Mouse (Mus musculus): ENCODE results near the gene Nrg4.

Nrg4 gene

DNA sequence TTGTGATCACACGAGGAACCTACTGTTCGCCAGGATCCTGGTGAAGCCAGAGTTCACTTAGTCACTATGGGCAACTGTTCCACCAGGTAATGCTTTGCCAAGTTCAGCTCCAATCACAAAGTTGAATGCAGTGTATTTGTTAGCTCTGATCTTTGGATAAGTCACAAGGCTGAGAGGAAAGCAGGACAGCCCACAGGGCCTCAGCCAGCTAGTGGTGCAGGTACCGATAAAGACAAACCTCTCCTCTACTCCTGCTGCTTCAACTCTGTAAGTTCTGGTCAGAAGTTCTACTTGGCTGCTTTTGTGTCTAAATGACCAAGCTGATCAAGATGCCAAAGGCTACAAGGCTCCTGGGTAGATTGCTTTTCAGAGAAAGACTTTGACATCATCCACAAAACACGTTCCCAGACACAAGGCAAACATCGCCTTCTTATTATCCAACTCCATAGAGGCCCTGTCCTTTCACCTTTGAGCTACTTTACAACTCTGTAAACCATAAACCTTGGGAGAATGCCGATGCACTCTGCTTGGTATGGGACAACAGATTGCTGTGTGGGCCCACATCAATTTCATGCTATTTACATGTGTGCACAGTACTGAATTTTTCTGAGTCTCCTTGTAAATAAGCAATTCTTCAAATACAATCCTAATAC is 75.9 kb downstream of the Nrg4 start:
- WGBS, result 85% methylated on average over 6 of the region's 6 CpGs

DNA sequence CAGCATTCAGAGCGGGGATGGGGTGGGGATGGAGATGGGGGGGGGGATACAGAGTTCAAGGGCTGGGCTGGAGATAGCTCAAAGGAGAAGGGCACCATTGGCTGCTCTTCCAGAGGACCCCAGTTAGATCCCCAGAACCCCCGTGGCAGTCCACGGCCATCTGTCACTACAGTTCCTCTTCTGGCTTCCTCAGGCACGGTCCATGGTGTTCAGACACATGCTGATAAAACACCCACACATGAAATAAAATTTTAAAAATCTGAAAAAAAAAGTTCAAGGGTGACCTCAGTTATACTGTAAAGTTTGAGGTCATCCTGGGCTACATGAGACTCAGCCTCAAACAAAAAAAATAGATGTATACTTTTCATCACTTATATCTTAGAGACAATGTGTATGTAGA is 78.2 kb downstream of the Nrg4 start:
- 85% methylated on average over 4 of the region's 4 CpGs for WGBS

DNA sequence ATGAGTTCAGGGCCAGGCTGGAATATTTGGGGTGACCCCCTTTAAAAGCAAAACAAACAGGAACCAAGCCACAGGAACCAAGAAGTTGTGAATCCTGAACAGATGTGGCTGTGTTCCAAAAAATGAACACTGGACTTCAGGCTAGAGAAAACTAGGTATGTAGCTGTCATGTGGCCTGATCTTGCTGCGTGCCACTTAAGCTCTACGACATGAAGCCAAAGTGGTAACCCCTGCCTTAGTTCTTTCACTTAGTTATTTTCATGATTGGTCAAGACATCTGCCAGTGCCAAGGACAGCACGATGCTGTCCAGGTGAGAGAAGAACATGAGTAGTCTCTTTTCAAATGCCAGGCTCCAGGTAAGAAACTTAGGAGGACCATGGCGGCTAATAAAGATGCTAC is 79.7 kb downstream of the Nrg4 start:
- WGBS, result 99% methylated on average over 4 of the region's 4 CpGs

DNA sequence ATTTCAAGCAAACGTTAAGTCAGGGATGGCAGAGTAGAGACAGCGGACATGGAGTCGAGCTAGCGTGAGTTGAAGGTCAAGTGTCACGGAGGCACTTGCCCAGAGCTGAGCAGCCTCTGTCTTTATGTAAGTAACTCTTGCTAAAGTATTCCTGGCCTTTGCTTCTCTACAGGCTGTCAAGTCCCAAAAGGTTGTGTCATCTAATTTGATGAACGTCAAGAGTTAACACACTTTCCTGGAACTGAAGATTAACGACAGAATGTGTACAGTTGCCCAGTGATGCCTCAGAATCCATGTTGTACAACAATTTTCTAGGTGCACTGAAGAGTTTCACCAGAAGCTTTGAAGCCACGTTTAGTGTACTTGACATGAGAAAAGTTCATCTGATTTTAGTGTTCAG is 80.2 kb downstream of the Nrg4 start:
- 89% methylated on average over 8 of the region's 8 CpGs for WGBS

DNA sequence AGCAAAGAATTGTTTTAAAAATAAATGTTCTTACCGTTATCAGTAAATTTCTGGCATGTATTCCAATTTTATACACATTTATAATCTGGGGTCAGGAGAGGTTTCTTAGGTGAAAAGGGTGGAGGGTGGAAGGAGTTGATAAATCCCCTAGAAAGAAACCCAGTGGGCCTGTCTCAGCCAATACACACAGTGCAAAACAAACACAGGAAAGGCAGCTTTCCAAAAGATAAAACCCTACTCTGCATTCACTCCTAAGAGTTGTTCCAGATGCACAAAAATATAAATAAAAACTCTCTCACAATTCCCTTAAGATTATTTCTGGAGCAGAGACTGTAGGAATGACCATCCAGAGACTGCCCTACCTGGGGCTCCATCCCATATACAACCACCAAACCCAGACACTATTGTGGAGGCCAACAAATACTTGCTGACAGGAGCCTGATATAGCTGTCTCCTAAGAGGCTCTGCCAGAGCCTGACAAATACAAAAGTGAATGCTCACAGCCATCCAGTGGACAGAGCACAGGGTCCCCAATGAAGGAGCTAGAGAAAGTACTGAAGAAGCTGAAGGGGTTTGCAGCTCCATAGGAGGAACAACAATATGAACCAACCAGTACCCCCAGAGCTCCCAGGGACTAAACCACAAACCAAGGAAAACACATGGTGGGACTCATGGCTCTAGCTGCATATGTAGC is 81.4 kb downstream of the Nrg4 start:
- 86% methylated on average over 1 of the region's 1 CpGs for WGBS

DNA sequence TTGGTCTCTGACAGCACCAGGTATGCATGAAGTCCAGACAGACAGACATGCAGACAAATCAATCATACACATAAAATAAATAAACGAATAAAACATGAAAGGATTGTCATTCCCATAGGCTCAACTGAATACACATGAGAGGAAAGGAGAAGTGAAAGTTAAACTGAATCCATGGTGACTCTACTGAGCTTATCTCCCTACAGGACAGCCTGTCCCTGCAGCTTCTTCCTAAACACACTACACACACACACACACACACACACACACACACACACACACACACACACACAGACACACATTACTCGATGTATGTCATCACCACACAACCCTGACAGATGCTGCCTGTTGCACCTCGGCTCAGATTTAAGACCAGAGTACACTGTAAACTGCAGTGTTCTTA is 82.6 kb downstream of the Nrg4 start:
- WGBS, result 83% methylated on average over 3 of the region's 3 CpGs

DNA sequence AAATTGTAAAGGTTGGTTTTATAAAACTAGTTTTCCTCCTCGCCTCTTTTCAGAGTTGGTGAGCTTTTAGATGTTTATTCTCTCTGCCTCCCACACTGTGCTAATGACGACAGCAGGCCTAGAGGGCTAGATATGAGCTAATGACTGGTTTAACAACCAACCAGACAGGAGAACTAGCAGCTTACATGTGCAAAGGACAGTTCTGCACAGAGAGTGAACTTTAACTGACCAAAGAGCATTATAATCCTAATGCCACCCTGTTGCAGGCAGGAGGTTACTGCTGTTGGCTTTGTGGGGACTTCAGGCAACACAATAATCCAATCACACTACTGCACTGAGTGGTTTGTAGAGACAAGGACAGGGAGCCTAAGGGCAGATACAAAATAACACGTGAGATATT is 83.4 kb downstream of the Nrg4 start:
- WGBS, result 85% methylated on average over 3 of the region's 3 CpGs

DNA sequence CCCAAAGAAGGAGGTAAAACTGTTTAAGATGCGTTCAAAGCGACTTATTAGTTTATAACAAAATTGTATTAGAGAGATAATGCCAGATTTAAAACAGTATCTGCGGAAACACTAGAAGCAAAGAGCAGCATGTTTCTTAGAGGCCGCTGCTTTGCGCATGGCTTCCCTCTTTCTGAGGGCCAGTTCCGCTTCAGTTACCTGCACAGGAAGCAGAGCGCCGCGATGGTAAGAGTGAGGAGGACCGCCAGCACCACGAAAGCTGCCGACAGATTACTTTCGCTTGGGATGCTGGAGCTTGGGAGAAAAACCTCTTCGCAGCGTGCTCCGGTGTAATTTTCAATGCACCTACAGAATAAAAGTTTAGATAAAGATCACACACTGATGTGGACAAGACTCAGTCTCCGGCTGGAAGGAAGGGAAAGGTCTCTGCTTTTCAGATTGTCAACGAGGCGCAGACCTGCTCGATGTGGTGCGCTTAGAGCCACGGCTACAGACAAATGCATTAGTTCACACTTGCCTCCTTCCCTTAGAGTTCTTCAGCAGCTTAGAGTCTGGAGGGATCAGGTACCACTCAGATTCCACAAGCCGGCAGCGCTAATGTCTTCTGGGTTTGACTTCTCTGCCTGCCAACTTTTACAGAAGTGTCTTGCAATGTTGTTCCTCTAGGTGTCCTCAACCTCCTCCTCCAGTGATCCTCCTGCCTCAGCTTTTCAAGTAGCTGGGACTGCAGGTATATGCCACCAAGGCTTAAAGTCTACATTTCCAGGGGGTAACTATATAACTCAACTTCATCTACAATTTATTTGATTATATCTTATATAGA is 84.6 kb downstream of the Nrg4 start:
- WGBS, result 43% methylated on average over 24 of the region's 24 CpGs

DNA sequence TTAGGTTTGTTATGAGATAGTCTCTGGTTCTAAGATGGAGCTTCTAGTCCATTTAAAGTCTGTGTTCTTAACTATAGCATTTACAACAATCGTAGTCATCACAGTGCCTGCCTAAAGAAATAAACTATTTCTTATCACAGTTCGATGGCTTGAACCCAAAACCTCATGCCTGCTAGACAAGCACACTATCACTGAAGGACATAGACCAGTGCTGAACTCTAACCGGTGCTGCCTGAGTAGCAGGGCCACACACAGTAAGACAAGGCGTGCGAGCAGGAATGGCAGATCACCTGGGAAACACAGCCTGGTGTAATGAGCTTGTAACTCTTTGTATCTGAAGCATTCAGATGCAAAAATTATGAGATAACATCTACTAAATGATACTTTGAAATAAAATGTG is 85.8 kb downstream of the Nrg4 start:
- WGBS, result 89% methylated on average over 5 of the region's 5 CpGs

DNA sequence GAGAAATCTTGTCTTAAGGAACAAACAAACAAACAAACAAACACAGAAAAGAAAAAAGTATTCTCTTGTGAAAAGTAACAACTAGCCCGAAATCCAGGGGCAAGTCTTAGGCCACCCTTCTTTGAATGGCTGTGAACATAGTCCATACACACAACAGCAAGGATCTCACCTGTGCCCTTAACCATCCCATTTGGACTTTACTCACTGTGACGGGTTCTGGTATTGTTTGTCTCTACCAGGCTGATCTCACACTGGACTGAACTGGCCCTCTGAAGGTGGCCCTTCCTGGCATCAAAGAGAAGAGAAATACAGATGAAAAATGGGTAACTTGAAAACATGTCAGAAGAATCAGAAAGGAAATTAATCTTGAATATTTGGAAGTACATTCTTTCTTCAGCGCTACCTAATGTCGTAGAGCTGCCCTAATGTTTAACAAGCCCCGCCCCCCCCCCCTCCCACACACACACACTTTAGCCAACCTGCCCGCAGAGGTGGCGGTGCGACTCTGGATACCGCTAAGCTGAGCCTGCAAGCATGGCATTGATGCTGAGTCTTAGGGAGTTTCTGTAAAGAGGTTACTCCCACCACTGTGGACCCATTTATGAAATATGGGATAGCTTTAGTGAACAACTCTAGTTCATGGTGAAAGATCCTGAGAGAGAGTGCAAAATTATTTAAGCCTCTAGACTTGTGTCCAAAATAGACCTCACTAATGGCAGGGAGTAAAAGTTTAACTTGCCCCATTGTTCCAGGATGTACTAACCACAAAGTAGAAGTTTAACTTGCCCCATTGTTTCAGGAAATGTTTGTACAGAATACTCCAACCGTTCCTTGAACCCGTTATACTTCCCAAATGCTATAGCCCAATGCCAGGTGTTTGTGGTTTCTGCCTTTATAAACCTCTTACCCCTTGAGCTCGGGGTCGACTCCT is 90.1 kb downstream of the Nrg4 start:
- WGBS, result 84% methylated on average over 13 of the region's 13 CpGs

DNA sequence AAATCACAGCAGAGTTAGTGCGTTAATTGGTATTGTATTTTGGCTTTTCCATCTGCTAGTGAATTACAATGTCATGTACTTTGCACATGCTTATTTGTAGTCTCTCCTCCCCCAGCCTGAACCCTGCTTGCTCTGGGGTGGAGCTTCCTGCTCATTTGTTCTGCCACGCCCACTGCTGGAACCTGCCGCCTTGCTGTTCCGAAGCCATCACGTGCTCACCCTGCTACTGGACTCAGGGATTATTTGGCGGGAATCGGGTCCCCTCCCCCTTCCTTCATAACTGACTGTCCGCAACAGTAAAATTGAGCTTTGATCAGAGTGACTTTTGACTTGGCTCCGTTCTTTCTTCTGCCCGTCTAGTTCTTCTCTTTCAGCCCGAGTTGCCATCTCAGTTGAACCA is 93.6 kb downstream of the Nrg4 start:
- 67% methylated on average over 11 of the region's 11 CpGs for WGBS

DNA sequence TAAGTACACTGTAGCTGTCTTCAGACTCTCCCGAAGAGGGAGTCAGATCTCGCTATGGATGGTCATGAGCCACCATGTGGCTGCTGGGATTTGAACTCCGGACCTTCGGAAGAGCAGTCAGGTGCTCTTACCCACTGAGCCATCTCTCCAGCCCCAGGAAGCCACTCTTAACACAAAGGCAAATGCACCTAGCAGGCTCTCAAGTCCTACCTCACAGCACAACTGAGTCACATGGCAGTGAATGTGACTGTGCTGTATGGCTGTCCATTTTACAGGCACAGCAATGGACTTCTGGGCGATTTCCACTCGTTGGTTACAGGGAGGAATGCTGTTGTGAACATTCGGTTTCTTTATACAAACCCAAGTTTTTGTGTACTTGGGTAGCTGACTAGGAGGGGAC is 94.1 kb downstream of the Nrg4 start:
- WGBS, result 83% methylated on average over 7 of the region's 7 CpGs

DNA sequence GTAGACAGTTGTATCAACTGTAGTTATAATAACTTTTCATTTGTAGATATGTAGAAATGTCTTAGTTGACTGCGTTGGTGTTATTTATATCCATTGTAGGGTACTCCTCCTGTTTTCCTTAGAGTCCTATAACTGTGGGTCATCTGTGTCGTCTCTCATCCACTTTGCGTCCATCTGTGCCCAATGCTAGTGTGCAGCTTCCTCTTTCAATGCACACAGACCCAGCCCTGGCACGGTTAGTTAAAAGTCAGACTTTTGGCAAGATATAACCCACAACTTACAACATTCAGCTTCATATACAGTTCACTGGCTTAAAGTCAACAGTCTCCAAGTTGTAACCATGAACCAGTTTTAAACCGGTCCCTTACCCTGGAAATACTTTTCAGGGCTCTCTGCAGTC is 94.5 kb downstream of the Nrg4 start:
- WGBS, result 74% methylated on average over 5 of the region's 5 CpGs

DNA sequence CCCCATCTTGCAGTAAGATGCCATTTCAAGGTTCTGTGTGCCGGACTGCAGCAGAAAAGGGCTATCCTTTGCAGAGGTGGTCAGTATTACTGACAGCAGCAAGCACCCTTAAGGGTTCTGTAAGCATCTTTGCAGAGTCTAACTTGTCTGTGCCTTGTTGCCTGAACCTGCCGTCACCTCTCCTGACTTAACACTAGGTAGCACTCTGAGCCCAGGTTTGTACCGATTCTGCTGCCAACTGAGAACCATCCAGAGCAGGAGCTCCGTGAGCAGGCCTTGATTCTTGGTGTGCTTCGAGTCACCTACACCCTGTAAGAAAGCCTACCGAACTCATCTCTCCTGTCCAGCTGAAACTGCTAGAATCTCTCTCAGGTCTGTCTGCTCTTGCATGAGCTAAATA is 95.1 kb downstream of the Nrg4 start:
- 71% methylated on average over 6 of the region's 6 CpGs for WGBS

DNA sequence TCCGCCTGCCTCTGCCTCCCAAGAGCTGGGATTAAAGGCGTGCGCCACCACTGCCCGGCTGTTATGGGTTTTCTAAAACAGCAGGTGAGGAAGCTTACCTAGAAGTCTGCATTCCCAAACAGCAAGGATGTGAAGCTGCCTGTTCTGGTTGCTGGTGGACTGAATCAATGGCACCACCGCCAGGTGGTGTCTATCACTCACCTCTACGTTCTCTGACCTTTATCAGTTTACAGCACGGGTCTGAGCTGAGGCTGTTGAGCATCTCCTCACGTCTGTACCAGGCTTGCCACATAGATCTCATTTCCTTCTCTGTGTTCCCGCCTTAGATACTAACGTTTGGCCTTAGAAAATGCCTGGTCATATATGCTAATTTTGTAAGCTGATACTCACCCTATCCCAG is 97.6 kb downstream of the Nrg4 start:
- 83% methylated on average over 10 of the region's 10 CpGs for WGBS

DNA sequence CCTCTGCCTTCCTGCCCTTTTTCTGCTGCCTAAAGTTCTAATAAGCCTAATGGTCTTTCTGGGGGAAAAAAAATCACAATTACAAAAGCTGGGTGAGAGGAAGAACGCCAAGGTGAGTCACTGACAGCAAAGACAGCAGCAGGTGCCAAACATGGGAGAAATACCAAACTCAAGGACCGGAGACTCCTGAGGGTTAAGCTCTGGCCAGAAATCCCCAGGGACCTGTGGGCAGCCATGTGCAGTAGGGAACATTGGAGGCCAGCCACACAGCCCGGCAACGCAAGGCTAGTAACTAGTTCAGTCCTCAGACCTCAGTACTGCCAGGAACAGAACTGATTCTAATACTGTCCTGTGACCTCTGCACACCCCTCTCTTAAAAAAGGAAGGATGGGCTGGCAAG is 98.5 kb downstream of the Nrg4 start:
- WGBS, result 88% methylated on average over 4 of the region's 4 CpGs

DNA sequence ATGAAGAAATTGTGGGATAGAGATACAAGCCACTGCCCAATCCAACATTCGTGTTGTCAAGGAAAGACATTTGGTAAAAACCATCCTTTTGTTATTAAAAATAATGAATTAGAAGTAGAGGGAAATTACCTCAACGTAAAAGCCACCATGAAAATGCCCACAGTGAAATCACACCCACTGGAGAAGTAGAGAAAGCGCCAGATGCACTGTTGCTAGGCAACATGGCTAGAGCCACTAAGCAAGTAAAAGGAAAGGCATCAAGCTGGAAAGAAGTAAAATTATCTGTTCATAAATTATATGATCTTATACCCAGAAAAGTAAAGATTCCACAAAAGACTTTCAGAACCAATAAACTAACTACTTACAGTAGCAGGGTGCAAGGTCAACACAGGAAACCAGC is 100.4 kb downstream of the Nrg4 start:
- WGBS, result 43% methylated on average over 3 of the region's 3 CpGs

DNA sequence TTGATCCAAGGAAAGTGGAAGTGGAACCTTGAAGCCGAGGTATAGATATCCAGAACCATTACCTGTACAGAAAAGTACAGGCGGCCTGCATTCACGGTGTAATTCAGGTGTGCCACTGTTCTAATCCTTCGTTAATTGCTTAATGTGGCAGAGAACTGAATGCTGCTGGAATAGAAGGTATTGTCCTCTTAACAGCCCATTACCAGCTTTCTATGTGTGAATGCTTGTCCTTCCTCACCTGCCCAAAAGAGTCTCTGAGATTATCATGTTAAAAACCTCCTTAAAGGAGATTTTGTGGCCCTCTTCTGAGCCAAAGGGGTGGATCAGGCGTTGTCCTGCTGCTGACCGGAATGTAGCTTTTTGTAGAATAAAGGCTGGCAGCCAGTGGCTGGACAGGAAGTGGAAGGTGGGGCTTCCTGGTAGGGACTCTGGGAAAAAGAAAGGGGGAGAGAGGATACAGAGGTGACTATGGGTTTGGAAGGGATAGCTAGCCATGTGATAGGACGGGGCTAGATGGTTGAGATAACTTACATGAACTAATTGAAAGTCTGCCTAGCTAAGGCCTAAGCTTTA is 101.4 kb downstream of the Nrg4 start:
- WGBS, result 87% methylated on average over 7 of the region's 7 CpGs

DNA sequence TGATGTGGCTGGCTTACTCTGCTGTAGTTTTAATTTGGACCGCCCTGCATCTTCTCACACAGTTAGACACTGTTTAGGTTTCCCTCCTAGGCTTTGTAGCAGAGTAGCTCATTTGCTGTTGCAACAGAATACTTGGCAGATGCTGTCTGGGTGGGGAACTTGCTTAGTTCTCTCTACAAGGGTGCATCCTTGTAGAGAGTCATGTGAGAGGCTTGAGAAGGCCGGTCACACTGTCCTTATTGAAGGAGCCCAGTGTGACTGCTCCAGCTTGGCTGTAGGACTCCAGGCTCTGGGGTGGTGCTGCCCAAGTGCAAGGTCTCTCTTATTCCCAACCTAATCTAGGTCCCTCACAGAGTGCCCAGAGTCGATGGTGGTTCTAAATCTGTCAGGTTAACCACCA is 109.3 kb downstream of the Nrg4 start:
- WGBS, result 74% methylated on average over 3 of the region's 3 CpGs

DNA sequence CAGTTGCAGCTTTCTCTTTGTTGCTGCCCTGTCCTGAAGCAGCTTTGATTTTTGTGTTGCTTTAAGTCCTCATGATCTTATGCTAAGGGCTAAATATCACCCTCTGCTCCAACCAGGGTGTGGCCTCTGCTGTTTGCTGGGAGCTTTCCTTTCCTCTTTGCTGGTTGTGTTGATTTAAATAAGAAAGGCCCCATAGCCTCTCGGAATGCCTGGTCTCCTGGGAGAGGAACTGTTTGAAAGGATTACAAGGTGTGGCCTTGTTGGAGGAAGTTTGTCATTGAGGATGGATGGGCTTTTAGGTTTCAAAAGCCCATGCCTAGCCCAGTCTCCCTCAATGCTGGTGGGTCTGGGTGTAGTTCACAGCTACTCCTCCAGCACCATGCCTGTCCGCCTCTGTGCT is 110.6 kb downstream of the Nrg4 start:
- 76% methylated on average over 2 of the region's 2 CpGs for WGBS

DNA sequence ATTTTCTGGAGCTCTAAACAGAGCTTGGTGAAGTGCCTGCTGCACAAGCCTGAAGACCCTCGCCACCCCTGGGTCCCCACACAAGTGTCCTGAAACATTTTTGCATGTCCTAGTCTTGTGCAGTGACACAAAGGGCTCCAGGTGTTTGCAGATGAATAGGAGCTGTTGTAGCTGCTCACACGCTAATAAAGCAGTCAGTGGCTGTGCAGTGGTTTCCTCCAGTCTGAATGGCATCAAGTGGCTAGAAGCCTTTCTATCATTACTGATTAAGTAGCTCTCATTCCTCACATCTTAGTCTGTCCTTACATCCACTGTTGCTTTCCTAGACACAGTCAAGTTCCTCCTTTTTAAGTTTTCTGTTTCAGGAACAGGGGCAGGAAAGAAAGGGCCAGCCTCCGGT is 111.0 kb downstream of the Nrg4 start:
- 83% methylated on average over 3 of the region's 3 CpGs for WGBS

DNA sequence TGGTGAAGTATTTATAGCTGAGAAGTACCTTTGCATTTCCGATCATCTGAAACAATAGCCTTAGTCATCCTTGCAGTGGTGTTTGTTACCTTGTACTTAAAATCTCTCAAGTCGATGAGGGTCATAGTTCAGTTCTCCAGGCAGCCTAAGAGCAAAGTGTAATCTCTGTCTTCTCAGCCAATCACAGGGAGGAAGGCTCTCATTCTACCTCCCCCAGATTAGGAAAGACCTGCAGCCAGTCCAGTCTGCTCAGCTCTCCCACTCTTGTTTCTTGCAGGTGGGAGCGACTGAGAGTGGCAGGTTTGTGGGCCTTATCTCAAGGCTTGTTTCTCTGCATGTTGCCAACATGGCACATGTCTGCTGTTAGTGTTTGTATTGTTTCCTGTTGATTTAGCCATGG is 111.6 kb downstream of the Nrg4 start:
- 88% methylated on average over 3 of the region's 3 CpGs for WGBS
